Mouse (Mus musculus) monocyte, adult 5-6 weeks (primary cell): ENCODE measurements at regions not wholly inside any gene's neighbourhood (a gene's known extent, or its start where the extent isn't known, plus 50 kb on each side); places are given as distances from the start of the nearest gene placed in this dataset.

Experiments
- ATAC-seq: fragments of 153-309, 156-312 bp; replicated peaks from 2 replicates; pipeline ENCODE4 v1.8.0; 2017; ENCODE audit warnings: mild to moderate bottlenecking; ENCODE audit not compliant: low TSS enrichment, insufficient number of reproducible peaks, severe bottlenecking, poor library complexity, low FRiP score

DNA sequence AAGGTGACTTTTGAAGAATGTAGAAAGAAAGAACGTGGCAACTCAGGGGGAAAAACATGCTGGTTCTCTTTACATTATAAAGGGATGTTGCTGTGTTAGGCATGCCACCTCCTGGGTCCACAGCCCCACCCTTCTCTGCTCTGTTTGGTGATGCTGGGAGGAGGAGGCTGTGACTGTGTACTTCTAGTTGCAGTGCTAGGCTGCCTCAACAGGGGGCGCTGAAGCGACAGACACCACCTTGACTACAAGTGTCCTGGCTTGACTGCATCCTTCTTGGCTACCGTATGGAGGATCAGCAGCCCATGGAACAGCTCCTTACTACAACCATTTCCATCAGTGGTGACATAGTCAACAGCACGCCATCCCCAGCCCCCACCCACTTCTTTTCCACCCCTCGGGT, 104.9 kb upstream of the Arl4c start:
- ATAC-seq, result no peak

DNA sequence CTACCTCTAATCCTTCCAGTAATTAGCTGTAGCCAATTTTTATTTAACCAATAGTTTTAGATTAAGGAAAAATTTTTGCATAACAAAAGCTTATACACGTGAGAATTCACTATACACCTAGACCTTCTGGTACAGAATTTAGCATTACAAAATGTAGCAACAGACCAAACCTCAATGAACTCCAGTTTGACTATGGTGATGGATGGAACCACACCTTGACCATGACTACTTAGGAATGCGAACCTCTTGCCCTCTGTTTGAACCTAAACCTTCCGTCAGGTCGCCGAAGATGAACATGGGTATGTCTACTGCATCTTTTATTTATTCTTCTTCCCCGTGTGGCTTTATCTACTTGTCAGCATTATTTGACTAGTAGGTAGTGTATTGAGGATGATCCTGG, 105.9 kb upstream of the Arl4c start:
- no peak for ATAC-seq

DNA sequence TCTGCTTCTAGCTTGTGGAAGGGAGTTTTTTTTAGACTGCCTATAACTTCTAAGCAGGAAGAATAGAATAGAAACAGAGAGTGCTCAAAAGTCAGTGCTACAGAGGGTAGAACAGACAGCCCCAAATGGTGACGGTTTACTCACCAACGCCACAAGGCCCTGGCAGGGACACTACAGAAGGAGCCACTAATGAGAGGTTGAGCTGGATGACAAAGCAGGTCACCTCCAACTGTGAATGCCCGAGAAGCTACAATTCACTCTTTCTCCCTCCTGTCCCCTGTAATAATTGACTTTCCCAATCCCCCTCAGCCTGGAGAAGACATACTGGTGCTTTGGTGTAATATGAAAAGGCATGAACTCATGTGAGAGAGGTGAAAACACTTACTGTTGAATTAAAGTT, 106.5 kb upstream of the Arl4c start:
- no peak for ATAC-seq

DNA sequence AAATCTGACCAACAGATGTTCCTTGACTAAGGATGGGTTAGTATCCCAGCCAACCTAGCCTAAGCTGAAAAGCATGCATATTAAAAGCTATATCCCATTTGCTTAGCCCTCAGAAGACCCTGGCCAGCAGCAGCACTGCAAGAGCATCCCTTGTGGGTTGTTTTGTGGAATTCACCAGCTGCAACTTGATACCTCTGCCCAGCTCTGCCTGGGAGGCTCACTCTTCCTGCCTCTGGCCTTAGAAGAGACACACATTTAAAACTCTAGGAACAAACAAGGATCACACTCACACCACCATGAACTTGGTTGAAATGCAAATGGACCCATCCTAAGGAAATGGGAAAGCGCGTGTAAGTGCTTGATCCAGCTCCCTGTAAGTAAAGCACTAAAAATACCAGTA, 107.7 kb upstream of the Arl4c start:
- no peak for ATAC-seq

DNA sequence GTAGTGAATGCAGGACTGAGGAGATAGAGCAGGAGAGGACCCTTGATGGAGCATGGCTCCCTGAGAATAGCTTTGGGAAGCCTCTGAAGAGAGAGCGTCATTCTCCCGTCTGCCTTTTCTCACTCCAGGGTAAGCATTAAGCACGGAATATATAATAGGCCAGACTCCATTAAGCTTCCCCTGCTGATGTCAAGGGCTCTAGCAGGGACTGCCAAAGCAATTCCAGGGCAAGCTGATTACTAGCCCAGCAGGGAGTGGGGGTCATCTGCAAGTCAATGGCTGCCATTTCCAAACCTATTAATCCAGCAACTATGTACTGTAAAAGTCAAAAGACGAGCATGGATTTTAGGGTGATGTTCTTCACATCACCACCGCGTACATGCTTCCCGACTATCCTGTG, 111.2 kb upstream of the Arl4c start:
- ATAC-seq, result no peak

DNA sequence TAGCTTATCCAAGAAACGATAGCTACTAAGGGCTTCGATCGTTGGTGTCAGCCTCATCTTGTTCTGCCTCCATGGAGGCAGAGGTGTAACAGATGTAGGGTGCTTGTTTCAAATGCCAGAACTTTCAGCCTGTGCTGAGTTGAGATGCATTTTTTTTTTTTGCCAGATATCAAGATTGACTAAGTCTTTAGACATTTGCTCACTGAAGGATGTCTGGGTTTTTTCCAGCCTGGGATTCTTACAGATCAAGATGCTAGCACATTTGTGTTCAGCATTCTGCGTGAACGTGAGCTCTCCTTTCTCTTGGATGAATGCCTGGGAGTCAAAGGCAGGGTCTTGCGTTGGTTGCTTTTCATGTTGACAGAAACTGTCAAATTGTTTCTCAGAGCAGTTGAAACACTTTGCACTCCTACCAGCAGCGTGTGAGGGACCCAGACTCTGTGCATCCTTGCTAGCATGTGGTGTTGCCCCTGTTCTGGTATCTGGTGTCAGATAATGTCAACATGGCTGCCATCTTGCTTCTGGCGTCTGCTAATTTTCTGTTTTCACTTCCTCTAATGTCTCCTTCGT, 114.4 kb upstream of the Arl4c start:
- no peak for ATAC-seq

DNA sequence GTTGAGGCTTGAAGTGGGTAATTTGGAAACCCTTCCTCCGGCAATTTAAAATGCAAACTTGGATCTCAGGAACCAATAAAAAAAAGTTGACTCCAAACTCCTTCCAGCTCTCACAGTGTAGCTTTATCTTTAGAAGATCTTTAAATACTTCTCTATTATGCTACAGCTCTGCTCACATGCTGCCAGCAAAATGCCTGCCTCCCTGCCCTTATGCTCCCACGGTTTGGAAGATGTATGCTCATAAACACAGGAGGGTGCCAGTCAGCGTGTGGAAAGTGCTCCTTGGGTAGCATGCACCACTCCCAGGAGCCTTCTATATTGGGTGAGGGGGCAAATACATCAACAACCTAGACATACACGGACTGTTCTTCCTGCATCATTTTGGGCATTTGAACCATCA, 123.2 kb upstream of the Arl4c start:
- ATAC-seq, result no peak

DNA sequence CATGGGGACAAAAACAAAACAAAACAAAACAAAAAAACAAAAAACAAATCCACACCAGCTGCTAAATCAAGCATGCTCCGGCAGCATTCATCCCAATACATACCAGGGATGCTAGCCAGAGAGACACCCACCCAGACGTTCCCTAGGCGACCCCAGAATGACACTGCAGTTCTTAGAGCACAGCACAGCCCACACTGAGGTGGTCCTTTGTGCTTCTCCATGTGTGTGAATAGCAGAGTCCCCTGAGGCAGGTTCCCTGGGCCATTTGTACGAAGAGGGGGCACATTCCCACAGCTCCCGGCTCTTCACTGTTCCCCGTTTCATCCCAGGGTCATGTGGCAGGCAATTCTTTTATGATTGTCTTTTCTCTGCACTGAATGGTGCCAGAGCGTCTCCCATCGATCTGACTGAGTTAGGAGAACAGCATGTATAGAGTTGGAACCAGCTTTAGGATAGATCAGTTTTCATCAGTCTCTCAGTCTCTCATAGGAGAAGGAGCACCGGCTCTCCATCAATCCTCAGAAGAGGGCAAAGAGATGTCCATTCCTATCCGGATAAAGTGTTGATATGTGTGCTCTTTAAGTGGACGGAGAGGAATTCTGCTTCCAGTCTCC, 136.7 kb upstream of the Arl4c start:
- ATAC-seq, result no peak

DNA sequence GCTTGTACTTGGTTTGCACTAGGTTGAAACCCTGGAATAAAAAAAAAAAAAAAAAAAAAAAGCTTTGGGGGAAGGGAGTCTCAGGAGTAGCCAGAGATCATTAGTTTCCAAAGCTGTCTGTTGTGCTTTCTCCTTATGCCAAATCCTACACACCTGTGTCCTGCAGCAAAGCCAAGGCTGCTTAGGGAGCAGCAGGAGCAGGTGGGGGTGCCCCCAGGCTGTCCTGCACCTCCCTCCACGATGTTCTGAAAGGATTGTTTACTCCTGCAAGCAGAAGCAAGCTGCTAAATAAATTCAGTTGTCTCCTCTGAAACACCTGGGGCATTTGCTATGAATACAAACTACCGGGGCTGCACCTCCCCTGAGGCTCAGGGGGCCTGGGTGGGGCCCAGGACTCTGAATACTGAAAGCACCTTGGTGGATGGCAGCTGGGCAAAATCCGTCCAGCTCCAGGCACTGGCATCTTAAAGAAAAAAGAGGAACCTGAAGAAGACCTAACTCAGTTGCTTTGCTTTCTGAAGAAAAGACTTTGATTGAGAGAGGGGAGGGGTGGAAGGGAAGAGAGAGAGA, 137.5 kb upstream of the Arl4c start:
- no peak for ATAC-seq

DNA sequence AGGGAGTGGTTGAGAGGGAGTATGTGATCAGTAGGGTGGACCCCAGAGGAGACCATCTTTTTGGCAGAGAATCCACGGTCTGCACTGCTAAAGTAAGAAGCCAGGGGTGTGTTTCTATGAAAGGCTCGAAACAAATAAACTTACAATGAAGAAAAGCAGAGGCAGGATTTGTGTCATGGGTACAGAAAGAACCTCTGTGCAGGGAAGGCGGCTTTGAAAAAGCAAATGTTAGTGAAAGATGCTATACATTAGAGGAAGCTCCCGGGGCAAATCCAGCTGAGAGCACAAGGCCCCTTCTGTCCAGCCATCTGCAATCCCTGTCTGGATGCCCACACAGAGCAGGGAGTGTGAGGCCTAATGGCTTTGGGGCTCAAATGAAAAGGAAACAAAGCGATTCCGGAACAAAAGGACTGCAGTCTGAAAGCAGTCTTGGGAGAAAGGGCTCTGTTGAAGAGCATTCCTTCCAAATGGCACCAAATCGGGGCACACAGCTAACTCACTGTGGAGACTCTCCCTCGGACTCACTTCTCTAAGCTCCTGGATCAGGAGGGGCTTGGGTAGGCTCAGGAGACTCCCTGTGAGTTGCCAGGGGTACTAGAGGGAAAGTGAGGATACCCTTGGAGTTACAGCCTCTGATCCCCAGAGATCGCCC, 138.1 kb upstream of the Arl4c start:
- ATAC-seq, result no peak

DNA sequence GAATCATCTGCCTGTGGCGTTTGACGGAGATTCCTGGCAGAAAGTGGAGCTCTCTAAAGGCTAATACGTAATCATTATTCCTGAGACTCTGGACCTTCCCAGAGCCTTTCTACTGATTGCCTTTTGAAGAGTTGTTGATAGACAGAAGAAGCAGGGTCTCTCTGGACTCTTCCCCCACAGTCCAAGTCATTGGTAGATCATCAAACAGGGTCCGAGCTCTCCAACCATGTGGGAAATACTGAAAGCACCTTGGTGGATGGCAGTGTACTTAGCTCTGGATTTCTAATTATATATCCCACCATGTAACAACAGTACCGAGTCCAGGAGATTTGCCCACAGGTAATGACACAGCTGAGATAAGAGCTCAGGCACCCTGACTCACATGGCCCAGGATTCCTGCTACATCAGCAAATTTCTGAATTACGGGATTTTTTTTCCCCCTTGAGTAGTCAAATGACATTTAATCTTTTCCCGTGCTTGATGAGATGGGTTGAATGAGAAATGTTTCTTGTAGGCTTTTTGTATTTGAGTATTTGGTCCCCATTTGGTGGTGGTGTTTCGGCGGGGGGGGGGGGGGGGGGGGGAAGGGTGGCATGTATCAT, 139.1 kb upstream of the Arl4c start:
- ATAC-seq, result no peak

DNA sequence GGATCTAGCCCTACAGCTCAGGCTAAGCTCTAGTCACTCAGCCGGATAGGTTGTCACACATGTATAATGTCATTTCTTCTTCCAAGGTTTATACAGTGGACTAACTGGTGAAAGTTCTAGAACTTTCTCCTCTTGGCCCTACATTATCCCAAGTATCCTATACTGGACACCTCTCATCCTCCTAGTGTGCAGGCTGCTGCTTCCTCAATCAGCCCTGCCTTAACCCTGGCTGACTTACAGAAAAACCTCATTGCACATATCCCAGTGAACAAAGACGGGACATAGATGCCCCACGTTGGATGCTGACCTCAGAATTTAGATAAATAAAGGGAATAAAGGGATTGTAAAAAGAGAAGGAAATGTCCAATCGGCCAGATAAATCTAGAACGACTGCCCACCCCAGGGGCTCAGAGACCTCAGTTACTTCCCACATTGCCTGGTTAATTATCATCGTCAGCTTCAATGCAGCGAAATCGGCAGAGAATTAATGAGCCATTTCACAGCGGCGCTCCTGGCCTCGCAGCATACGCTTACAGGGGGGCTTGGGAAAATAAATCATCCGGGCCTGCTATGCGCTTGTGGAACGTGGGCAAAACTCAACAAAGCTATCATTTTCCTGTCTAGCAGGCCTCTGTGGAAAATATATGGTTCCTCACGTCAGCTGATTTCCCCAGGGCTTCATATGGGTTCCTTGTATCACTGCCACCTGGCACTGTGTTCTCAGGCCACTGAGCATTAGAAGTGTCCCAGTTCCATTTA, 145.5 kb upstream of the Arl4c start:
- ATAC-seq, result no peak

DNA sequence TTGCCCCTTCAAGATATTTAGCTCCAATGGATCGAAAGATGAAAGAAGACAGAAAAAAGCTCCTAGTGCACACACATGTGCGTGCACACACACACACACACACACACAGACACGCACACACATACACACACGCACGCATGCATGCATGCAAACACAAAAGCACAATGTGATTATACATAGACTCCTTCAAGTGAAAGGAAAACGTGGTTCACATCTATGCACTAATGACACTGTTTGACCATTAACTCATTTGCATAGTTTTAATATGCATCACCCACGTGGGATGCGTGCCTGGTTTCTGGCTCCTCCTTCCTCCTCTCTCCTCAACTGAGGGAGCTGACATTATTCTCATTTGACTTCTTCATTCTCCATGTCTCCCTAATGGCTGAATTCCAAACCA, 146.2 kb upstream of the Arl4c start:
- no peak for ATAC-seq

DNA sequence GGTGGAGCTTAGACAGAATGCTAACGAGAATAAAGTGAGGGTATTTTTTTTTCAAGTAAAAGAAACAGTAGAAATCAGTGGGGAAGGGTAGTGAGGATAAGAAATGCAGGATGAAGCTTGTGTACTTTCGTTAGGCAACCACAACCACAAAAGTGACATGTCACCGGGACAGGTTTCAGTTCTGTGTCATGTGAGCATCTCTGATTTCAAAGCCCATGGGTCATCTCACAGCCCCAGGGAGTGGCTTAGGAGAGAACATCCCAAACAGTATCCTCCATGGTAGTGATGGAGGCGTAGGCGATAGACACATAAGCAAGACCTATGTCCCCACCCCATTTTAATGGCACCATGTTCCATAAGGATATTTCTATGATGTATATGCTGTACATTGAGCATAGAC, 147.4 kb upstream of the Arl4c start:
- no peak for ATAC-seq

DNA sequence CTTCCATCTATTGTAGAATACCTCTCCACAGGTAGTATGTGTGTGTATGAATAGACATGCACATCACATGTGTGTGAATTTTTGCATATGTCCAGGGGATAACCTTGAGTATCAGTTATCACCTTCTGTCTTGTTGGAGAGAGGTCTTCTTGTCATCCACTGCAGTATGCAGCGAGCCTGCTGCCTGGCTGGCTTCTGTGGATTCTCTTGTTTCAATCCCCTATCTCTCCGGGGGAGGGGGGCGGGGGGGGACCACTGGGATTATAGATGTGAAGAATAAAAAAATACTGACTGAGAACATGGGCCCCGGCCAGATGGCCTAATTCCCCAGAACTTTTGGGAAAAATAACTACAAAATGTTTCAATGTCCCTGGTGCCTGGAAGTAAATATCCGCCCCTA, 149.9 kb upstream of the Arl4c start:
- no peak for ATAC-seq

DNA sequence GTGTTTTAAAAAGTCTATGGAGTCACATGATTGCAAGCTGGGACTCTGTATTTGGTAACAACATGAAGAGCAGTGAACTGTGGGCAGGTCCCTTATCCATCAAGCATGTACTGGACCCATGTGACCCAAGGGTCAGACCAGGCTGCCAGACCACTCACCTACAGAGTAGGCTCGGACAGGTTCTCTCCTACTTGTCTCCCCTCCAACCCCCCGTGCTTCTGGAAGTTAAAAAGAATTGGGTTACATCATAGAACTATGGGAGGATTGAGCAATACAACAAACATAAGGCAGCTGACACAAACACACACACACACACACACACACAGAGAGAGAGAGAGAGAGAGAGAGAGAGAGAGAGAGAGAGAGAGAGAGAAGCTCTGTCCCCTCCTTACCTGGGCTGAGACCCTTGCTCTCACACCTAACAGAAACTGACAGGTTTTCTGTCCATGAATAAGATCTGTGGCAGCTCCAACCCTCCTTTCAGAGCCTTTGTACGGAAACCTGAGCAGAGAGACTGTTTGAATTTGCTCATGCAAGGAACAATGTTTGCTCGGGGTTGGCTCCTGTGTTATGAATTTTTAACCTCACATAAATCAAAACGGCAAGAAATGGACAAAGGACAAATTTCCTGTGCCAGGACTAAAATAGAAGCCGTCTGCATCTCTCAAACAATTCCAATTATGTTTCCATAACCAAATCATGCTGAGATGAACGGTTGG, 159.0 kb upstream of the Arl4c start:
- ATAC-seq, result no peak

DNA sequence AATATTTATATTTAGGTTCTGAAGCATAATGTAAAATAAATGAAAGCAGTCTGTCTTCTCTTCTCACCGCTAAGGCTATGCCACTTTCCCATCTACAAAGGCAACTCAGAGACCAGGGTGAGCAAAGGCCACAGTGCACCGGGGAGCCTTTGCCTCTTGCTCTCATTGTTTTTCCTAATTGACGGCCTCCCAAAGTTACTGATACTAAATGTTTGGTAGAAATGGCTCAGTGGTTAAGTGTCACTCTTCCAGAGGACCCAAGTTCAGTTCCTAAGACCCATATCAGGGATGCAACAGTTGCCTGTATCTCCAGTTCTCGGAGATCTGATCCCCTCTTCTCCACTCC, 159.5 kb upstream of the Arl4c start:
- ATAC-seq, result no peak

DNA sequence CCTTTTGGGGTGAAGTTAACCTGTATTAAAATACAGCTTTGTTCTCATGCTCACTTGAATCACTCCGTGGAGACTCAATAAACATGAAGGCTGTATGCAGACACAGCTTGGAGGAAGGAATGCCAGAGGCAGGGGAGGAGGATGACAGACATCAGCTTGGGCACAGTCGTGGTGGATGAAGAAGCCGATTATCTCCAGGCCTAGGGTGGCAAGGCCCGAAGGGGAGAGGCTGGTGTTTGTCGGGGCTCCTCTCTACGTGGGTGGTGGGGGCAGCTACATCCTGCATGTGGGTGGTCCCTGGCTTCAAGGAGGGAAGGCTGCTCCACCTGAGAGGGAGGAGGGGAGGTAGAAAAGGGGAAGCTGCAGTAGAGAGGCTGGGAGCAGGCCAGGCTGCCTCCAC, 163.4 kb upstream of the Arl4c start:
- ATAC-seq, result no peak

DNA sequence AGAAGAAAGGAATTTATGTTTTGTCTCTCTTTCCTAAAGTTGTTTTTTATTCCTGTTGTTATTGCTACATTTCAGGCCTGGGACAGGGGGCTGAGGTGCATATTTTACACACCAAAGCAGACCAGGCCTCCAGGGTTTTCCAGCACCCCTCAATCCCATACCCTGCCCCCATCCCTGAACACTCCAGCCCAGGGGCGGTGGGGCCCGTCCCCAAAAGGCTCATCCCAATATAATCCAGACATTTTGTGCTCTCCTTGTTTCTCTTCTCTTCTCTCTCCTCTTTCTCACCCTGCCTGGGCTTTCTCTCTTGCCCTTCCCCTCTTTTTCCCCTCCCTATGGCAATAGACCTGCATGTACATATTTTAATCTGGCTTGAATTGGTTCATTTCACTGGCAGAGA, 164.6 kb upstream of the Arl4c start:
- no peak for ATAC-seq
